Mouse (Mus musculus): ENCODE results near the gene Gna11. TPM values are rescaled to one million over a fixed set of nuclear protein-coding genes. Genes with fewer than 3 reads are reported as not detected.

Gene Gna11
- total RNA-seq, 2 experiments from 2014 or later: 25.7 to 30.3 TPM

GRCm38 (mm10) chr10:81562411-81562810 is 17.4 kb upstream of the Gna11 start:
- Histone ChIP-seq H3K4me3 (no peak overlapping the region), H3K27ac (peak overlapping the region; percentile 28; the same call in 1 of the 2 replicates)
- TF ChIP-seq CTCF (IDR thresholded peaks at IDR 0.05): no peak
- intact Hi-C loops (cut with DNase I): no loop called here
- no peak for DNase-seq

GRCm38 (mm10) chr10:81560719-81561459 is 15.9 kb upstream of the Gna11 start:
- intact Hi-C loops (cut with DNase I): no loop called here
- no peak for TF ChIP-seq CTCF (IDR thresholded peaks at IDR 0.05)
- no peak for DNase-seq
- peak overlapping the region; percentile 98 for H3K27ac ChIP-seq
- H3K4me3 ChIP-seq: peak overlapping the region; percentile 97

GRCm38 (mm10) chr10:81559627-81560539 is 14.9 kb upstream of the Gna11 start:
- intact Hi-C loops (cut with DNase I): no loop called here
- Histone ChIP-seq H3K27ac (peak overlapping the region; percentile 98), H3K4me3 (peak overlapping the region; percentile 97)
- peak; percentile 88 for DNase-seq
- TF ChIP-seq CTCF (IDR thresholded peaks at IDR 0.05): no peak

GRCm38 (mm10) chr10:81559163-81559626 is 14.2 kb upstream of the Gna11 start, which contains the start of gene Aes:
Aes (plus strand) TSS chr10:81559488.
- intact Hi-C loops (cut with DNase I): no loop called here
- DNase-seq: peak; percentile 93
- H3K4me3 ChIP-seq: peak within 1 kb of the TSS; percentile 97
- H3K27ac ChIP-seq: peak within 1 kb of the TSS; percentile 98
- no peak for TF ChIP-seq CTCF (IDR thresholded peaks at IDR 0.05)

- Histone ChIP-seq H3K27ac (peak overlapping the region; percentile 78), H3K4me3 (no peak overlapping the region)
- no peak for TF ChIP-seq CTCF (IDR thresholded peaks at IDR 0.05)
- intact Hi-C loops (cut with DNase I): no loop called here
- no peak for DNase-seq
Observed at GRCm38 (mm10) chr10:81557491-81557890, 12.5 kb upstream of the Gna11 start.

GRCm38 (mm10) chr10:81556282-81556681 is 11.3 kb upstream of the Gna11 start:
- Histone ChIP-seq H3K4me3 (no peak overlapping the region), H3K27ac (no peak overlapping the region)
- intact Hi-C loops (cut with DNase I): no loop called here
- DNase-seq: no peak
- peak; percentile 51 for TF ChIP-seq CTCF (IDR thresholded peaks at IDR 0.05)

- intact Hi-C loops (cut with DNase I): loop anchor here (5.0 kb wide), 1 partner anchor 37 kb away; no protein-coding TSS in a partner anchor
- no peak overlapping the region for H3K27ac ChIP-seq
- no peak for DNase-seq
- H3K4me3 ChIP-seq: no peak overlapping the region
- no peak for TF ChIP-seq CTCF (IDR thresholded peaks at IDR 0.05)
Observed at GRCm38 (mm10) chr10:81553807-81554755, 9.1 kb upstream of the Gna11 start.

- no peak for DNase-seq
- H3K4me3 ChIP-seq: no peak overlapping the region
- intact Hi-C loops (cut with DNase I): loop anchor here (5.0 kb wide), 1 partner anchor 36 kb away; no protein-coding TSS in a partner anchor
- peak; percentile 59 for TF ChIP-seq CTCF (IDR thresholded peaks at IDR 0.05)
- no peak overlapping the region for H3K27ac ChIP-seq
Observed at GRCm38 (mm10) chr10:81553232-81553631, 8.2 kb upstream of the Gna11 start.

GRCm38 (mm10) chr10:81551597-81552102 is 6.7 kb upstream of the Gna11 start:
- intact Hi-C loops (cut with DNase I): loop anchor here (5.0 kb wide), 1 partner anchor 34 kb away; no protein-coding TSS in a partner anchor
- Histone ChIP-seq H3K27ac (peak overlapping the region; percentile 88), H3K4me3 (peak overlapping the region; percentile 59)
- peak; percentile 85; the same call in 1 of the 2 replicates for TF ChIP-seq CTCF (IDR thresholded peaks at IDR 0.05)
- DNase-seq: peak; percentile 89

GRCm38 (mm10) chr10:81550257-81550656 is 5.3 kb upstream of the Gna11 start:
- TF ChIP-seq CTCF (IDR thresholded peaks at IDR 0.05): peak; percentile 83
- no peak overlapping the region for H3K27ac ChIP-seq
- peak; percentile 72 for DNase-seq
- intact Hi-C loops (cut with DNase I): loop anchor here (1.0 to 5.0 kb wide), 2 partner anchors 33 to 47 kb away; no protein-coding TSS in a partner anchor
- no peak overlapping the region for H3K4me3 ChIP-seq

GRCm38 (mm10) chr10:81548944-81549343 is 4.0 kb upstream of the Gna11 start:
- no peak for DNase-seq
- no peak overlapping the region for H3K4me3 ChIP-seq
- no peak for TF ChIP-seq CTCF (IDR thresholded peaks at IDR 0.05)
- no peak overlapping the region for H3K27ac ChIP-seq
- intact Hi-C loops (cut with DNase I): loop anchor here (10.0 kb wide), 1 partner anchor 174 kb away; the partner anchor contains the start of gene Fzr1

Data from gastrocnemius, adult 2 months (tissue).